Mouse (Mus musculus) midbrain, embryonic 11.5 days (tissue): ENCODE results near the gene Sirt2. TPM values are rescaled to one million over a fixed set of nuclear protein-coding genes. Genes with fewer than 3 reads are reported as not detected.
A peak's percentile ranks its signal among the peaks of the same experiment; 100 is the strongest.

Experiments
- ATAC-seq: fragments of 200-750 bp; cut with Nextera tagmentation; 2 replicates; pipeline ENCODE4 v1.8.0; 2017; ENCODE audit warnings: moderate TSS enrichment, moderate library complexity; ENCODE audit not compliant: low FRiP score
- DNase-seq: peaks from one replicate; pipeline ENCODE4 v3.0.0; 2015; ENCODE audit warnings: low spot score; ENCODE audit errors: missing footprints
- H3K27ac ChIP-seq: fragments of 300-500 bp; sonication (generic); 2 replicates; pipeline ENCODE4 v1.5.1; 2014; ENCODE audit warnings: low read depth, low read length
- H3K27me3 ChIP-seq: fragments of 300-500 bp; sonication (generic); 2 replicates; pipeline ENCODE4 v1.6.1; 2014; ENCODE audit warnings: mild to moderate bottlenecking, low read length, moderate library complexity, mixed read lengths; ENCODE audit not compliant: control insufficient read depth, insufficient read depth
- H3K36me3 ChIP-seq: fragments of 300-500 bp; sonication (generic); 2 replicates; pipeline ENCODE4 v1.6.1; 2014; ENCODE audit warnings: mild to moderate bottlenecking, low read length, moderate library complexity, mixed read lengths; ENCODE audit not compliant: control insufficient read depth, insufficient read depth
- H3K4me1 ChIP-seq: fragments of 300-500 bp; sonication (generic); 2 replicates; pipeline ENCODE4 v1.6.1; 2014; ENCODE audit warnings: low read length; ENCODE audit not compliant: control insufficient read depth, insufficient read depth
- H3K4me2 ChIP-seq: fragments of 300-500 bp; sonication (generic); 2 replicates; pipeline ENCODE4 v1.6.1; 2014; ENCODE audit warnings: mild to moderate bottlenecking, moderate library complexity
- H3K4me3 ChIP-seq: fragments of 300-500 bp; sonication (generic); 2 replicates; pipeline ENCODE4 v1.5.1; 2014; ENCODE audit warnings: low read depth, low read length
- H3K9ac ChIP-seq: fragments of 300-500 bp; sonication (generic); 2 replicates; pipeline ENCODE4 v1.6.1; 2014; ENCODE audit warnings: low read length
- H3K9me3 ChIP-seq: fragments of 300-500 bp; sonication (generic); 2 replicates; pipeline ENCODE4 v1.6.1; 2016; ENCODE audit warnings: low read length; ENCODE audit not compliant: control insufficient read depth
- WGBS: fragments of 180-500 bp; shearing (Covaris S2); extraction: QIAGEN DNeasy Blood & Tissue Kit; methylation state at CpG from one replicate; pipeline ENCODE4 v1.1.7; 2014; 5-methylcytosine and 5-hydroxymethylcytosine counted together
- polyA plus RNA-seq: library from polyadenylated mRNA; unstranded; fragments of >200 nt; fragmentation: Nextera tagmentation; extraction: Ambion mirVana; gene quantifications from 2 replicates; pipeline ENCODE4 v1.2.1, GENCODE M21; 2014

The Sirt2 gene
- polyA plus RNA-seq, 1 experiment from 2014 or later: 76.5 TPM

DNA sequence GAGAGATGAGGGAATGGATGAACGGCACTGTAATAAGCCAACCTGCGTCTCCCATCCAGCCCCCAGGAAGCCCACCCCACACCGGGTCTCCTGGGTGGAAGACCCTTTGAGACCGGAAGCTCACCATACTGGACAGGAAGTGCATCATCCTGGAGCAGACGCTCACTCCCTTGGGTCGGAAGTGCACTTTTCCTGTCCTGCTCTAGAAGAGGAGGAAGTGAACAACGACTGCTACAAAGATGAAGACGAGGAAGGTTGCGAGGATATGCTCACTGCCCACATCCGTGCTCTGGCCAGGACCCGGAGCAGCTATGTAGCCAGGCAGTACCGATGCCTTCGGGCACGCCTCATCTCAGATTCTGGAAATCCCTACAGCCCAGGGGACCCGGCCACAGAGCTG lies 29.3 kb downstream of the Sirt2 start:
- ATAC-seq: 0 out of 2 replicates have a peak, but pooled peaks have one; percentile 16
- no peak overlapping the region for H3K4me3 ChIP-seq
- DNase-seq: no peak
- no peaks in the 10 kb centered on the region for H3K36me3 ChIP-seq
- no peaks in the 10 kb centered on the region for H3K9me3 ChIP-seq
- 85% methylated on average over 15 of the region's 15 CpGs for WGBS
- no peaks in the 10 kb centered on the region for H3K27me3 ChIP-seq
- H3K27ac ChIP-seq: no peak overlapping the region
- peak overlapping the region; percentile 9; the same call in 1 of the 2 replicates for H3K4me2 ChIP-seq
- H3K4me1 ChIP-seq: peaks cover 2% of the 10 kb centered on the region; the same call in 1 of the 2 replicates
- no peak overlapping the region for H3K9ac ChIP-seq

DNA sequence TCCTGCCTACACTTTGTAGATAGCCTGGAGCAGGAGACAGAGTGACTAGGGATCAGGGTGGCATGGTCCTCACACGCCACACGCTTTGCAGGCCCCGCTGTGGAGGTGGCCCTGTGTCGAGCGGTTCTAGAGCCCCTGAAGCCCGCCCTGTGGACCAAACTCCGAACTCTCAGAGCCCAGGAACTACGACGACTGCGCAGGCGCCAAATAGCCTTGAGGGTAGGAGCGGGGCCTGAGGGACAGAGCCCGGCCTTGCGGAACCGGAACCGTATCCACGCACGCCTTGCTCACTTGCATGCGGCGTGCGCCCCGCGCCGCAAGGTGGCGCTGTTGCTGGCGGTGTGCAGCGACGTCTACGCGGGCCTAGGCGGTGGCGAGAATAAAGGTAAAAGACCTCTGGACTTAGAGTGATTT lies 30.0 kb downstream of the Sirt2 start:
- Histone ChIP-seq H3K4me2 (peak overlapping the region; percentile 29), H3K27ac (no peak overlapping the region), H3K9me3 (no peaks in the 10 kb centered on the region), H3K36me3 (no peaks in the 10 kb centered on the region), H3K9ac (peak overlapping the region; percentile 44), H3K4me1 (peaks cover 2% of the 10 kb centered on the region; the same call in 1 of the 2 replicates), H3K4me3 (peak overlapping the region; percentile 12; the same call in 1 of the 2 replicates), H3K27me3 (no peaks in the 10 kb centered on the region)
- 11% methylated on average over 32 of the region's 32 CpGs for WGBS
- ATAC-seq (peak; percentile 75), DNase-seq (peak; percentile 99)

DNA sequence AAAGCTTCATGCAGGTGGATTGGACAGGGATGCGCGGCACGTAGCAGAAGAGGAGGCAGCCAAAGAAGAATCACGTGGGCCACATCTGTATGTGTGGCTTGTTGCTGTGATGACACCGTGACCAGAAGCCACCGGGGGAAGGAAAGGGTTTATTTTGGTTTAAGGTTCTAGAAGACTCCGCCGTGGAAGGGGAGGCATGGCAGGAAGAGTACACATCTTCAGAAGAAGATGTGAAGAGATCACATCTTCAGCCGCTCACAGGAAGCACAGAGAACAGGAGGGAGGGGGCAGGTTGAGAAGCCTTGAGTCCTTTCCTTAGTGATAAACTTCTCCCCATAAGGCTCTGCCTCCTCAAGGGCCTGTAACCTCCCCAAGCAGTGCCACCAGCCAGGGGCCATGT lies 33.5 kb downstream of the Sirt2 start:
- no peak for ATAC-seq
- H3K9me3 ChIP-seq: no peaks in the 10 kb centered on the region
- no peak overlapping the region for H3K27ac ChIP-seq
- H3K36me3 ChIP-seq: no peaks in the 10 kb centered on the region
- H3K9ac ChIP-seq: no peak overlapping the region
- 96% methylated on average over 9 of the region's 9 CpGs for WGBS
- H3K4me3 ChIP-seq: no peak overlapping the region
- H3K4me2 ChIP-seq: no peak overlapping the region
- H3K4me1 ChIP-seq: peaks cover 18% of the 10 kb centered on the region
- DNase-seq: no peak
- no peaks in the 10 kb centered on the region for H3K27me3 ChIP-seq

DNA sequence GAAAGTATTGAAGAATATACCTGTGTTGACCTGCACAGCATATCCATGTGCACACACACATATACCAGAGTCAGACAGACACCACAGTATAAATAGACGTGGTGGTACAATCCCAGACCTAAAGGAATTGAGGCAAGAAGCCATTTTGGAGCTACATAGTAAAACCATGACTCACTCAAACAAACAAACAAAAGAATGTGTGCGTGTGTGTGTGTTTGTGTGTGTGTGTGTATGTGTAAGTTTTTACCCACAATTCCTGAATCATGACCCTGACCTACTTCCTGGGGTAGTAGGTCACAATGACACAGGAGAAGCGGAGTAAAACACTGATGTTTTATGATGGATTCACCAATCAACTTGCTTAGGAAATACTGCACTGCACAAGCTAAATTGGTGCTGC lies 34.9 kb downstream of the Sirt2 start:
- Histone ChIP-seq H3K36me3 (no peaks in the 10 kb centered on the region), H3K27me3 (no peaks in the 10 kb centered on the region), H3K9me3 (no peaks in the 10 kb centered on the region), H3K9ac (no peak overlapping the region), H3K27ac (no peak overlapping the region; the same call in 1 of the 2 replicates), H3K4me3 (no peak overlapping the region), H3K4me2 (no peak overlapping the region), H3K4me1 (peaks cover 18% of the 10 kb centered on the region)
- no peak for ATAC-seq
- WGBS: 87% methylated on average over 3 of the region's 3 CpGs
- no peak for DNase-seq

DNA sequence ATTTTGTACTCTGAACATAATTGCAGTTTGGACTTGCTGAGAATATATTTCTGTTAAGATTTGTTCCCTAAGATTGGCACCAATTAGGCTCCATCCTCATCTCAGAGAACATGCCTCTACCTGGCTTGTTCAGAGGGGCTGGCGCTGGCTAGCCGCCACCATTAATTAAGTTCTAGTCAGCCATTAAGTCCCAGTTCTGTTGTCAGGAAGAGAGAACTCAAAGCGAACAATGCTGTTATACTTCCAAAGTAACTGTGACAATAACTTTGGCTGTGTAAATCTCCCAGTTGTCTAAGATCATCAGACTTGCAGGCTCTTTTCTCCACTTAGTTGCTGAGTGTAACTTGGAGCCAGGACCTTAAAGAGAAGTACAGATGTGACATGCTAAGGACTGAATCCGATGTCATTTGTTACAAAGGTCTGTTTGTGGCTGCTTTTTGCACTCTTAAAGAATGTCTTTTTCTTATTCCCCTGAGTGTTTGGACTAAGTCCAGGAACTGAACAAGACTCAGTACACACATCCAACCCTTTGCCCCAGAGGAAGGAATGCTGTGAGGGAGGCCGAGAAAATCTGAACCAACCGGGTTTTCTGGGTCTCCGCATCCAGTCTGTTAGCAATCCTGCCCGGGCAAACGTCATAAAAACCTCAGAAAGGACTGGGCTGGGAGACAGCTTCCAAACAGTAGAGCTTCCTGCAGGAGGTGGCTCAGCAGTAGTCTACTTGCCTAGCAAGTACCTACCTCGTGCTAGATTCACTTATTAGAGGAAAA lies 35.6 kb downstream of the Sirt2 start:
- no peaks in the 10 kb centered on the region for H3K9me3 ChIP-seq
- H3K27me3 ChIP-seq: no peaks in the 10 kb centered on the region
- ATAC-seq: no peak
- H3K4me3 ChIP-seq: no peak overlapping the region
- no peak overlapping the region for H3K4me2 ChIP-seq
- H3K36me3 ChIP-seq: no peaks in the 10 kb centered on the region
- WGBS: 32% methylated on average over 10 of the region's 10 CpGs
- no peak for DNase-seq
- no peak overlapping the region for H3K9ac ChIP-seq
- peaks cover 16% of the 10 kb centered on the region for H3K4me1 ChIP-seq
- H3K27ac ChIP-seq: peak overlapping the region; percentile 33; the same call in 1 of the 2 replicates

DNA sequence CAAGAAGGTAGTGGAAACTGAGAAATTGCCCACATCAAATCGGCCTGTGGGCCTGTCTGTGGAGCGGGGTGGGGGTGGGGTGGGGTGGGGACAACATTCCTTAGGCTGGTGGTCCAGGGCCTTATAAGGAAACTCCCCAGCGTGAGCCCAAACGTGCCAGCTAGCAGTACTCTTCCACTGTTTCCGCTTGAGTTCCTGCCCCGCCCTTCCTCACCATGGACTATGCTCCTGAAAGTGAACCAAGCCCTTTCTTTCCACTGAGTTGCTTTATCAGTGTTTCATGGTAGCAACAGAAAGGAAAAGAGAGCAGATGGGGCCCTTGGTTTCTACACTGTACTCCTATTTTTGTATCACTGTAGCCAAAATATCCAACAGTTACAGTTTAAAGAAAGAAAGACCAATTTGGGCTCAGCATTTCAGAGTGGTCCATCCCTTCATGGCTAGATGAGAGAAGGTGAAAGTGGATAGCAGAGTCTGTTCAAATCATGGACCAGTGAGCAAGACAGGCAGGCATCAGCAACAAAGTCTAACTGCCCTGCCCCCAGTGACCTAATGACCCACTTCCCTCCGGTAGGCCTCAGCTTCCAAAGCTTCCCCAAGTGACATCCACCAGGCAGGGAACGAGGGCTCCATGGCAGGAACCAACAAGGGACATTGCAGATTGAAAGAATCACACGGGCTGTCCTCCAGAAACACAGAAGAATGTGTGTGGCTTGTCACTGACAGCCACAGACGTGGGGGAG lies 36.5 kb downstream of the Sirt2 start:
- WGBS: 6% methylated on average over 10 of the region's 10 CpGs
- Histone ChIP-seq H3K9ac (peak overlapping the region; percentile 34), H3K4me2 (0 out of 2 replicates have a peak overlapping the region, but pooled peaks have one; percentile 7), H3K36me3 (no peaks in the 10 kb centered on the region), H3K27ac (peak overlapping the region; percentile 48; the same call in 1 of the 2 replicates), H3K4me1 (peaks cover 21% of the 10 kb centered on the region), H3K4me3 (no peak overlapping the region), H3K27me3 (no peaks in the 10 kb centered on the region), H3K9me3 (no peaks in the 10 kb centered on the region)
- ATAC-seq (no peak), DNase-seq (no peak)

DNA sequence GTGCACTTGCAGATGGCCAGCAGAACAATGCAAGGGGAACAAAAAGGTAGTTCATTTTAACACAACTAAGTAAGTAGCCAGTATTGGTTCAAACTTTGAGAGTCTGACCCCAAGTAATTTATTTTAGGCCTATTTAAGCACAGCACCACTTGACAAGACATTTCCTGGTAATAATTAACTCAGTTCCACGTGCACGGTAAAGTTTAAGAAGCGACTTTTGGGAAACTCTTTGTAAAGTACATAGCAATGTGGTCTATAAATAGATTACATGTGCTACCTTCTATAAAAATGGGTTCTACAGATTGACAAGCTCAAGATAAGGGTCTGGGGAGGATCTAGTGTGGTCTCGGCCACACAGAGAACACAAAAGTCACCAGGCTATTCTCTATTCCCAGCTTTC lies 37.2 kb downstream of the Sirt2 start:
- Histone ChIP-seq H3K9me3 (no peaks in the 10 kb centered on the region), H3K27ac (no peak overlapping the region), H3K4me3 (no peak overlapping the region), H3K4me2 (no peak overlapping the region), H3K36me3 (no peaks in the 10 kb centered on the region), H3K9ac (peak overlapping the region; percentile 34; the same call in 1 of the 2 replicates), H3K27me3 (no peaks in the 10 kb centered on the region), H3K4me1 (peaks cover 25% of the 10 kb centered on the region)
- DNase-seq: no peak
- no peak for ATAC-seq
- 79% methylated on average over 4 of the region's 4 CpGs for WGBS

DNA sequence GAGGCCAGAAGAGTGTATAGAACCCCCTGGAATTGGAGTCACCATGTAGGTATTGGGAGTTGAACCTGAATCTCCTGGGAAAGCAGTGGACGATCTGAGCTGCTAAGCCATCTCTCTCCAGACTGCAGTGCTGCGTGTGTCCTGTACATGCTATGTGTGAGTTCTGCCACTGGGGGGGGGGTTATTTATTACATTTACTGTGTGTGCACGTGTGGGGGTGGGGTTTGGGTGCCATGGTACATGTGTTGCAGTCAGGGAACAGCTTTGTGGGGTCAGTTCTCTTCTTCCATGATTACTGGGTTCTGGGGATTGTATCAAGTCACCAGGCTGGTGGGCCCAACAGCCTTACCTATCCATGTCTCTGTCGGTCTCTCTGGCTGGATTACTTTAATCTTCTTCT lies 40.3 kb downstream of the Sirt2 start:
- H3K4me2 ChIP-seq: no peak overlapping the region
- no peak for ATAC-seq
- H3K9me3 ChIP-seq: no peaks in the 10 kb centered on the region
- H3K4me3 ChIP-seq: no peak overlapping the region
- no peaks in the 10 kb centered on the region for H3K36me3 ChIP-seq
- H3K9ac ChIP-seq: no peak overlapping the region
- H3K4me1 ChIP-seq: peaks cover 25% of the 10 kb centered on the region
- H3K27ac ChIP-seq: no peak overlapping the region
- 88% methylated on average over 4 of the region's 4 CpGs for WGBS
- H3K27me3 ChIP-seq: no peaks in the 10 kb centered on the region
- no peak for DNase-seq
